Mouse (Mus musculus) bone marrow, adult 2 months (tissue): Measurements from ENCODE around the gene Sun2.

Source experiments
- CTCF ChIP-seq: fragments of 200-500 bp; IDR thresholded peaks from 2 replicates; pipeline ENCODE4 v1.5.1; 2011; ENCODE audit warnings: low read length, control low read depth; ENCODE audit not compliant: control insufficient read depth, insufficient read depth
- POLR2A ChIP-seq: fragments of 200-500 bp; IDR thresholded peaks from 2 replicates; pipeline ENCODE4 v1.6.1; 2011; ENCODE audit warnings: low read depth, mild to moderate bottlenecking, control low read depth, low read length, borderline replicate concordance; ENCODE audit not compliant: control insufficient read depth

GRCm38 (mm10) chr15:79694512-79694911 is 47.8 kb downstream of the Sun2 start:
- no peak for TF ChIP-seq CTCF
- no peak for TF ChIP-seq POLR2A
